Mouse (Mus musculus) MEL (cell line): ENCODE measurements at regions not wholly inside any gene's neighbourhood (a gene's known extent, or its start where the extent isn't known, plus 50 kb on each side); places are given as distances from the start of the nearest gene placed in this dataset.

Experiments
- BHLHE40 ChIP-seq: IDR thresholded peaks from 2 replicates; pipeline ENCODE4 v1.6.1; 2012; ENCODE audit warnings: low read depth, mild to moderate bottlenecking, inconsistent platforms, low read length, improper control_type of control experiment, borderline replicate concordance
- CTCF ChIP-seq, 3 experiments: IDR thresholded peaks in 2 of 3; conservative IDR thresholded peaks in 1 of 3; 2 replicates each; pipeline ENCODE4 v1.5.1; 2011 to 2012; ENCODE audit warnings: low read length in 3 of 3, low read depth in 2 of 3, mild to moderate bottlenecking in 2 of 3, improper control_type of control experiment in 1 of 3, inconsistent platforms in 1 of 3, mixed read lengths in 1 of 3, moderate library complexity in 1 of 3; ENCODE audit not compliant: control insufficient read depth in 1 of 3, insufficient read depth in 1 of 3, poor library complexity in 1 of 3, severe bottlenecking in 1 of 3
- EP300 ChIP-seq, 2 experiments: IDR thresholded peaks; 2 replicates each; pipeline ENCODE4 v1.6.1; 2011; ENCODE audit warnings: improper control_type of control experiment in 2 of 2, low read length in 2 of 2, low read depth in 1 of 2, mild to moderate bottlenecking in 1 of 2
- GATA1 ChIP-seq: IDR thresholded peaks from 2 replicates; pipeline ENCODE4 v1.6.1; 2011; ENCODE audit warnings: low read depth, low read length, improper control_type of control experiment
- MAX ChIP-seq: IDR thresholded peaks from 2 replicates; pipeline ENCODE4 v1.6.1; 2011; ENCODE audit warnings: low read length, improper control_type of control experiment
- POLR2A ChIP-seq, 2 experiments: IDR thresholded peaks; 2 replicates each; pipeline ENCODE4 v1.6.1; 2011 to 2012; ENCODE audit warnings: low read length in 2 of 2, mild to moderate bottlenecking in 2 of 2, control low read depth in 1 of 2, improper control_type of control experiment in 1 of 2, low read depth in 1 of 2, moderate library complexity in 1 of 2; ENCODE audit not compliant: control insufficient read depth in 1 of 2, insufficient read depth in 1 of 2, poor library complexity in 1 of 2
- TAL1 ChIP-seq: IDR thresholded peaks from 2 replicates; pipeline ENCODE4 v1.6.1; 2012; ENCODE audit warnings: mild to moderate bottlenecking, inconsistent platforms, low read length, moderate library complexity, mixed read lengths
- USF1 ChIP-seq: IDR thresholded peaks from 2 replicates; pipeline ENCODE4 v1.6.1; 2014; ENCODE audit warnings: low read depth, mild to moderate bottlenecking, inconsistent platforms, low read length, improper control_type of control experiment, moderate library complexity
- USF2 ChIP-seq, 2 experiments: IDR thresholded peaks; 2 replicates each; pipeline ENCODE4 v1.6.1; 2011 to 2012; ENCODE audit warnings: improper control_type of control experiment in 2 of 2, low read length in 2 of 2, borderline replicate concordance in 1 of 2, inconsistent platforms in 1 of 2, low read depth in 1 of 2, mild to moderate bottlenecking in 1 of 2; ENCODE audit not compliant: insufficient read depth in 1 of 2
- ZKSCAN1 ChIP-seq: IDR thresholded peaks from 2 replicates; pipeline ENCODE4 v1.6.1; 2012; ENCODE audit warnings: low read depth, mild to moderate bottlenecking, inconsistent platforms, low read length, improper control_type of control experiment, moderate library complexity

DNA sequence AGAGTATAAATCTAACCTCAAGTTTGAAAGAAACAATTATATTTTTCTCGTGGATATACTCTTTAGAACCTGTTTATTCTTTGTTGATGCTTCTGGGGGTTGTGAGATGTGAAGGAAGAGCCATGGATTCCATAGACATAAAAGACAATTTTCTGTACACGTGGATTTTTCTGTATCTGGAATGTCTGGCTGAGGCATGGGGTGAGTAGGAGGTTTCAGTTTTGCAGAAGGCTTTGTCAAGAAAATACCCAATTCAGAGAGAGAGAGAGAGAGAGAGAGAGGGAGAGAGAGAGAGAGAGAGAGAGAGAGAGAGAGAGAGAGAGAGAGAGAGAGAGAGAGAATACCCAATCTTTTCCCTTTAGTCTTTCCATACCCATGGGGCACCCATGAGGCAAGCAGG, 315.0 kb upstream of the Xylt1 start:
- TF ChIP-seq POLR2A (IDR thresholded peaks at IDR 0.05; ENCODE audit: control insufficient read depth in 1 of 2, insufficient read depth in 1 of 2, low read depth in 1 of 2, low read length in 2 of 2, poor library complexity in 1 of 2) (no peak), GATA1 (no peak), EP300 (IDR thresholded peaks at IDR 0.05; ENCODE audit: low read depth in 1 of 2, low read length in 2 of 2) (no peak), ZKSCAN1 (no peak), CTCF (IDR thresholded peaks at IDR 0.05 in 2 of 3, conservative IDR thresholded peaks at IDR 0.05 in 1 of 3; ENCODE audit: control insufficient read depth in 1 of 3, insufficient read depth in 1 of 3, low read depth in 2 of 3, low read length in 3 of 3, poor library complexity in 1 of 3, severe bottlenecking in 1 of 3) (no peak), USF2 (IDR thresholded peaks at IDR 0.05; ENCODE audit: borderline replicate concordance in 1 of 2, insufficient read depth in 1 of 2, low read depth in 1 of 2, low read length in 2 of 2) (no peak), TAL1 (no peak), USF1 (no peak), MAX (no peak), BHLHE40 (no peak)
